Mouse (Mus musculus): ENCODE data around the gene Dcst2. TPM values are rescaled to one million over a fixed set of nuclear protein-coding genes. Genes with fewer than 3 reads are reported as not detected.

Dcst2 gene
- polyA plus RNA-seq (2015; fragmentation: Nextera tagmentation; extraction: Ambion mirVana) = 0.06 and 0.13 TPM in 2 replicates

DNA sequence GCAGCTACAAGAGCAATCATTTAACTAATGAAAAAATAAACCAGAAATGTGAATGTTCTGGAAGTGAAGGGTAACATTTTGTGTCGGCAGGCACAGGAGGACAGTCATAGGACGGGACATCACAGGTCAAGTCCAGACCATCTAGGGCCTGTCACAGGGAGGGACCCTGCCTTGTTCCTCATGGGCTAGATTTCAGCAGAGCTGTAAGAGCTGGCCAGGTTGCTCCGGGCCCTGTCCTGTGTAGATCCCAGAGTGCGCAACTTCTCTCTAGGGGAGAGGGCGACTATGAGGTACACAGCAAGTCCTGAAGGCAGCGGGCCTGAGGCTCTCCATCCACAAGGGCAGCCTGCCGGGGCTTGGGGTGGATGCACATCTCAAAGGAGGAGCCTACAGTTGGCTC lies at the start of gene Dcst2:
Dcst2 (plus strand) TSS at position 301 of the 400 bp plus-strand sequence.
- H3K27me3 ChIP-seq = 0 out of 2 replicates have a peak, but pooled peaks cover 5% of the 10 kb centered on the region
- no peak within 1 kb of the TSS for H3K4me3 ChIP-seq
- 83% methylated on average over 7 of the region's 7 CpGs for WGBS
- no peak for ATAC-seq
- H3K27ac ChIP-seq = no peak within 1 kb of the TSS
- H3K4me2 ChIP-seq = no peak within 1 kb of the TSS
- H3K36me3 ChIP-seq (ENCODE audit: poor library complexity, severe bottlenecking) = no peaks in the 10 kb centered on the region
- no peaks in the 10 kb centered on the region for H3K9me3 ChIP-seq (replicated peaks)
- no peak within 1 kb of the TSS for H3K9ac ChIP-seq
- H3K4me1 ChIP-seq = no peaks in the 10 kb centered on the region

GRCm38 (mm10) chr3:89314340-89314739 lies 47.4 kb upstream of the Dcst2 start:
- no peak overlapping the region for H3K4me2 ChIP-seq
- H3K4me1 ChIP-seq = peaks cover 40% of the 10 kb centered on the region
- no peak overlapping the region for H3K9ac ChIP-seq
- 66% methylated on average over 5 of the region's 5 CpGs for WGBS
- H3K9me3 ChIP-seq (replicated peaks) = no peaks in the 10 kb centered on the region
- no peak overlapping the region for H3K27ac ChIP-seq
- peaks cover 32% of the 10 kb centered on the region for H3K27me3 ChIP-seq
- no peaks in the 10 kb centered on the region for H3K36me3 ChIP-seq (ENCODE audit: poor library complexity, severe bottlenecking)
- no peak overlapping the region for H3K4me3 ChIP-seq
- no peak for ATAC-seq

GRCm38 (mm10) chr3:89314791-89315190 lies 47.0 kb upstream of the Dcst2 start:
- no peak for ATAC-seq
- H3K36me3 ChIP-seq (ENCODE audit: poor library complexity, severe bottlenecking) = no peaks in the 10 kb centered on the region

GRCm38 (mm10) chr3:89315195-89315929 lies 46.4 kb upstream of the Dcst2 start:
- Histone ChIP-seq H3K9ac (peak overlapping the region; percentile 55; the same call in 1 of the 2 replicates), H3K9me3 (replicated peaks) (no peaks in the 10 kb centered on the region), H3K4me3 (peak overlapping the region; percentile 22), H3K27ac (no peak overlapping the region), H3K4me2 (peak overlapping the region; percentile 56), H3K36me3 (ENCODE audit: poor library complexity, severe bottlenecking) (no peaks in the 10 kb centered on the region), H3K4me1 (peaks cover 50% of the 10 kb centered on the region), H3K27me3 (peaks cover 42% of the 10 kb centered on the region)
- WGBS = 4% methylated on average over 23 of the region's 26 CpGs
- ATAC-seq = peak; percentile 11; the same call in 1 of the 2 replicates

More at GRCm38 (mm10) chr3:89314791-89315190, 47.0 kb upstream of the Dcst2 start:
- H3K27ac ChIP-seq = no peak overlapping the region
- H3K4me2 ChIP-seq = peak overlapping the region; percentile 56
- peaks cover 36% of the 10 kb centered on the region for H3K27me3 ChIP-seq
- peaks cover 44% of the 10 kb centered on the region for H3K4me1 ChIP-seq
- no peaks in the 10 kb centered on the region for H3K9me3 ChIP-seq (replicated peaks)
- H3K9ac ChIP-seq = no peak overlapping the region
- peak overlapping the region; percentile 22; the same call in 1 of the 2 replicates for H3K4me3 ChIP-seq
- 40% methylated on average over 2 of the region's 2 CpGs for WGBS

DNA sequence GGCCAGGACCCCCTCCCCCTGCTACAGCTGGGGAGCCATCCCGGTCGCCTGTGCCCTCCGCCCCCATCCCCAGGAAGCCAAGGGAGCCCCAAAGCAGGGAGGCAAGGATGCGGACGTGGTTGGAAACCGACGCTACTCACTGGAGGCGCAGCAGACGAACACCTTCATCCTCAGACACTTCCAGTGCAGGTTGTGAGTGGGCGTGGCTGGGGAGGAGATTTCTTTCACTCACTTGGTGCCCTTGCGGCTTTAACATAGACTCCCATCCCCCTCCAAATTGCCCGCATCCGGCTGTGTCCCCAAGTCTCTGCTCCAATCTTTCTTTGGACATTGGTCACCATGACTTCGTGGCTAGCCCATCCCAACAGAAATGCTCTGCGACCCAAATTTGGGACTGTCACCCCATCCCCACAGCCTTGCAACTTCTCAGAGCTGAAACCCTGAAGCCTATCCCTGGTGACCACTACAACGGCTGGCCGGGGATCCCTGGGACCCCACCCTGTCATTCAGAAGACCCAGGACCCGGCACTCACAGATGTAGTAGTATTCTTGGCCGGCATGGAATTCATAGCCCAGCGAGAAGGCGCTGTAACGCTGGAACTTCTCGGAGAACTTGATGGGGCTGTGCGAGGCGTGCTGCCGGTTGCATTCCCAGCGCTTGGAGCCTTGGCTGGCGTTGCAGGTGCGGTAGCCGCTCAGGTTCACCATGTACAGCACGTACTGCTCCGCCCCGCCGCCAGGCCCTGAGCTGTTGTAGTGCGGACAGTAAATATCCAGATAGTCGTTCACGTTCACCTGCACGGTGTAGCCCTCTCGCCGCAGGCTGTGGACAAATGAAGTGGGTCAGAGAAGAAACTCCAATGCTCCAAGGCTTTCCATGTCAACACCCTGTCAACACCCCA lies 45.6 kb upstream of the Dcst2 start:
- Histone ChIP-seq H3K4me1 (peaks cover 58% of the 10 kb centered on the region), H3K27ac (no peak overlapping the region), H3K4me2 (peak overlapping the region; percentile 56), H3K9ac (peak overlapping the region; percentile 53; the same call in 1 of the 2 replicates), H3K27me3 (peaks cover 50% of the 10 kb centered on the region), H3K9me3 (replicated peaks) (no peaks in the 10 kb centered on the region), H3K36me3 (ENCODE audit: poor library complexity, severe bottlenecking) (no peaks in the 10 kb centered on the region), H3K4me3 (peak overlapping the region; percentile 22)
- WGBS = 6% methylated on average over 40 of the region's 40 CpGs
- ATAC-seq = peak; percentile 16; the same call in 1 of the 2 replicates

GRCm38 (mm10) chr3:89316833-89317232 lies 44.9 kb upstream of the Dcst2 start:
- H3K4me1 ChIP-seq = peaks cover 65% of the 10 kb centered on the region
- ATAC-seq = peak; percentile 16
- H3K9ac ChIP-seq = peak overlapping the region; percentile 27; the same call in 1 of the 2 replicates
- 1% methylated on average over 4 of the region's 4 CpGs for WGBS
- no peaks in the 10 kb centered on the region for H3K36me3 ChIP-seq (ENCODE audit: poor library complexity, severe bottlenecking)
- no peaks in the 10 kb centered on the region for H3K9me3 ChIP-seq (replicated peaks)
- no peak overlapping the region for H3K27ac ChIP-seq
- peaks cover 56% of the 10 kb centered on the region for H3K27me3 ChIP-seq
- peak overlapping the region; percentile 56 for H3K4me2 ChIP-seq
- H3K4me3 ChIP-seq = peak overlapping the region; percentile 22; the same call in 1 of the 2 replicates

DNA sequence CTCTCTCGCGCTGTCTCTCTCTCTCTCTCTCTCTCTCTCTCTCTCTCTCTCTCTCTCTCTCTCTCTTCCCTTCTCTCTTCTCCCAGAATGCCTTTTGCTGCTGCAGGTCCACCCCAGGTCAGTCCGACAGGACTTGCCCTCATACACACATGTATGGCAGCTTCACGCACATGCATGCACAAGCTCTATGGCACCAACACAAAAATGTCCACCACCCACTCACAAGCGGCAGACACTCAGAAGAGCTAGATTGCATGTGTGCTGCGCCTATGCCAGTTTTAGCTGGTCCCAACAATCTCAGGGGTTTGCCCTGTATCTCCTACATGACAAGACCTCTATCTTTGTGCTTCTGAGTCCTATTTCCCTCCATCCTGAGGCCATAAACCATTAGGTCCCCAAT lies 44.5 kb upstream of the Dcst2 start:
- Histone ChIP-seq H3K4me1 (peaks cover 69% of the 10 kb centered on the region), H3K27me3 (peaks cover 59% of the 10 kb centered on the region), H3K36me3 (ENCODE audit: poor library complexity, severe bottlenecking) (no peaks in the 10 kb centered on the region), H3K9ac (peak overlapping the region; percentile 27; the same call in 1 of the 2 replicates), H3K4me3 (no peak overlapping the region), H3K27ac (no peak overlapping the region), H3K4me2 (peak overlapping the region; percentile 56), H3K9me3 (replicated peaks) (no peaks in the 10 kb centered on the region)
- 61% methylated on average over 4 of the region's 6 CpGs for WGBS
- ATAC-seq = no peak

DNA sequence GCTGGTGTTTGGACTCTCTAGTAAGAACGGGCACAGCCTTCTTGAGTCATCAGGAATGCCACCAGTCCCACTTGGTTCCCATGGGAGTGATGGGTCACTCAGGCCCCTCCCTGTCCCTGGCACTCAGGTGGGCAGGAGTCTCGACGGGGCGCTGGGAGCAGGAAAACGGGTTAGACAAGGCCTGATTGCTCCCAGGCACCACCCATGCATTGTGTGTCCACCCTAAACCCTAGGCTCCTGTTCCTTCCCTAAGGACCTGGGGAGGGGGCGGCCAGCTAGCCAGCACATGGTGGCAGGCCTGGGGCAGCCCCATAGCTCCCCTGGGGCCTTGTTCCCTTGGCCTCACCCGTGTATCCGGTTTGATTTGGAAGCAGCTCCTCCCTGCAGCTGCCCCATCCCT lies 43.5 kb upstream of the Dcst2 start:
- peaks cover 78% of the 10 kb centered on the region for H3K4me1 ChIP-seq
- no peaks in the 10 kb centered on the region for H3K36me3 ChIP-seq (ENCODE audit: poor library complexity, severe bottlenecking)
- no peak for ATAC-seq
- no peak overlapping the region for H3K9ac ChIP-seq
- peak overlapping the region; percentile 91; the same call in 1 of the 2 replicates for H3K4me2 ChIP-seq
- H3K27me3 ChIP-seq = peaks cover 62% of the 10 kb centered on the region
- WGBS = 76% methylated on average over 8 of the region's 8 CpGs
- H3K9me3 ChIP-seq (replicated peaks) = no peaks in the 10 kb centered on the region
- H3K4me3 ChIP-seq = no peak overlapping the region
- no peak overlapping the region for H3K27ac ChIP-seq

GRCm38 (mm10) chr3:89318971-89319590 lies 42.7 kb upstream of the Dcst2 start:
- no peak for ATAC-seq
- peaks cover 78% of the 10 kb centered on the region for H3K4me1 ChIP-seq
- H3K4me3 ChIP-seq = peak overlapping the region; percentile 66
- 11% methylated on average over 21 of the region's 21 CpGs for WGBS
- H3K36me3 ChIP-seq (ENCODE audit: poor library complexity, severe bottlenecking) = no peaks in the 10 kb centered on the region
- H3K4me2 ChIP-seq = peak overlapping the region; percentile 91
- peak overlapping the region; percentile 79; the same call in 1 of the 2 replicates for H3K9ac ChIP-seq
- H3K9me3 ChIP-seq (replicated peaks) = no peaks in the 10 kb centered on the region
- peaks cover 64% of the 10 kb centered on the region for H3K27me3 ChIP-seq
- H3K27ac ChIP-seq = no peak overlapping the region

- Histone ChIP-seq H3K9me3 (replicated peaks) (no peaks in the 10 kb centered on the region), H3K27me3 (peaks cover 64% of the 10 kb centered on the region), H3K9ac (peak overlapping the region; percentile 79), H3K4me1 (peaks cover 77% of the 10 kb centered on the region), H3K27ac (peak overlapping the region; percentile 31; the same call in 1 of the 2 replicates), H3K4me3 (peak overlapping the region; percentile 66), H3K36me3 (ENCODE audit: poor library complexity, severe bottlenecking) (no peaks in the 10 kb centered on the region), H3K4me2 (peak overlapping the region; percentile 91)
- 5% methylated on average over 55 of the region's 58 CpGs for WGBS
- no peak for ATAC-seq
Measured at GRCm38 (mm10) chr3:89319591-89320350, 42.0 kb upstream of the Dcst2 start.

Measured in forebrain, embryonic 13.5 days (tissue).